Mouse (Mus musculus): Measurements from ENCODE around the gene Abi1.
"Not testable (repeated sequence)": the region's sequence is repeated elsewhere in the genome, so short reads cannot be mapped to it uniquely, and the experiment has no call there.

Gene Abi1

GRCm38 (mm10) chr2:22962242-22962641 is 77.8 kb downstream of the Abi1 start:
- no peak for DNase-seq (ENCODE audit: low read depth, low spot score)

GRCm38 (mm10) chr2:22961681-22962080 is 78.4 kb downstream of the Abi1 start:
- DNase-seq (ENCODE audit: low read depth, low spot score) = peak; percentile 16

- DNase-seq (ENCODE audit: low read depth, low spot score) = peak; percentile 68
These were observed 82.6 kb downstream of the Abi1 start for GRCm38 (mm10) chr2:22957415-22957814.

- no peak for DNase-seq (ENCODE audit: low read depth, low spot score)
These were observed 84.1 kb downstream of the Abi1 start for GRCm38 (mm10) chr2:22955914-22956313.

GRCm38 (mm10) chr2:22954278-22954677 is 85.8 kb downstream of the Abi1 start:
- no peak for DNase-seq (ENCODE audit: low read depth, low spot score)

DNA sequence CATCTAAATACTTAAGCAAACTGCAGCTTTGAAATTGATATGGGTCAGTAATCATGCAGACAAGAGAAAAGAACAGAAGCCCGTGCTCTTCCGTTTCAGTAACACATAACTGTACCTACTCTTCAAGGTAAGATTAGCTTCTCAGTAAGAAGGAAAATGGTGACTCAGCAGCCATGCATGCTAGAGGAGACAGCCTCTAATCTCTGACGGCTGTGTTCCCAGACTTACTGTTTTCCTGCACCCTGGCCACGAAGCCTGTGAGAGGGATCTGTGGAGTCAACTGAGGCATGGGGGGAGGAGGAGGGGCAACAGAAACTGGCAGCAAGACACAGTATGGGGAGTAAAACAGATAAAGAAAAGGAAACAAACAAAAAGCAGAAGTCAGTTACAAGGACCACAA is 90.1 kb downstream of the Abi1 start:
- no peak for DNase-seq (ENCODE audit: low read depth, low spot score)

DNA sequence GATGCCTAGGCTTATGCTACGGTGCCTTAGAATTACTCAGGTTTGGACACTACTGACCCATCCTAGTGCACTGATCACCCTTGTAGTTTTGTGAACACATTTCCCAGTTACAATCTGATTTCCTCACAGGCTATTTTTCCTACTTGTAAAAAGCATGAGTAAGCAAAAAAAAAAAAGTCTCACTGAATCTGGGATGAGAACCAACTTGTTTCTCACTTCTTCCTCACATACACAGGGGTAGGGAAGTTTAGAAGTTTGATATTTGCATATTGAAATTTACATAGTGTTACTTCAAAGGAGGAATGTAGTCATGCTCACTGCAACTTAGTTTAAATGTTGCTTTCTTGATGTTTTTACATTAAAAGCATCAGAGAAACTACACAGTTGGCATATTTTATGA is 106.5 kb downstream of the Abi1 start:
- no peak for DNase-seq (ENCODE audit: low read depth, low spot score)

DNA sequence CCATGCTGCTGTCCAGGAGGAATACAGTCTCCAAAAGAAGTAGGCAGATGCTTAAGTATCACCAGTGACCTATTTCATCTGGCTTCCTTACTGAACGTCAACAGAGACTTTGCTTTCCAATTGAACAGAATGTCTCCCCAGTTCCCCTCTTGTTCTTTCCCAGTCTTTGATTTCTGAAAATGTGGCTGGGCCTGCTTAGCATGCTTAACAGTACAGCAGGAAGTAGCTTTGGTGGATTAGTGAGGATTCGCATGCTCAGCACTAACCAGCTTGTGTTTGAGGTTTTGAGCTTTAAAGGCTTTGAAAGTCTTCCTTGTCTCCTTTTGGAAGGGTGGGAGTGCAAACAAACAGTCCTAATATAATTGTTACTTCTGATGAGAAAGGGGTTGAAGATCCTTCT is 111.8 kb downstream of the Abi1 start:
- no peak for DNase-seq (ENCODE audit: low read depth, low spot score)

GRCm38 (mm10) chr2:22925911-22926310 is 114.1 kb downstream of the Abi1 start:
- DNase-seq (ENCODE audit: low read depth, low spot score) = not testable (repeated sequence)

DNA sequence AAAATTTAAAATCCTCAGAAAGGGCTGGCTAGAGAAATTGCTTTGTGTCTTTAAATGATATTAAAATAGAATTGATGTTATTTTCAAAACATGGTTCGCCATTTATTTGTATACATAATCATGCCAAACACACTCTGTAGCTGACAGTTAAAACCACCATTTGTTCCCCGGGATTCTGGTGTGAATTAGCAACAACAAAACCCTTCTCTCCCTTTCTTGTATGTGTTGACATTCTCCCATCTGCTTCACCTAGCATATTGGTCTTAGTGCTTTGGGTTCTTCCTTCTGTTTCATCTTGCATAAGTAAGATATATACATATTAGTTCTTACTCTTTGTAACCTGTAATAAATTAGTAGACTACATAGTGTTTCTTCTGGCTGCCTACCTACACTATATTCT is 121.4 kb downstream of the Abi1 start:
- no peak for DNase-seq (ENCODE audit: low read depth, low spot score)

DNA sequence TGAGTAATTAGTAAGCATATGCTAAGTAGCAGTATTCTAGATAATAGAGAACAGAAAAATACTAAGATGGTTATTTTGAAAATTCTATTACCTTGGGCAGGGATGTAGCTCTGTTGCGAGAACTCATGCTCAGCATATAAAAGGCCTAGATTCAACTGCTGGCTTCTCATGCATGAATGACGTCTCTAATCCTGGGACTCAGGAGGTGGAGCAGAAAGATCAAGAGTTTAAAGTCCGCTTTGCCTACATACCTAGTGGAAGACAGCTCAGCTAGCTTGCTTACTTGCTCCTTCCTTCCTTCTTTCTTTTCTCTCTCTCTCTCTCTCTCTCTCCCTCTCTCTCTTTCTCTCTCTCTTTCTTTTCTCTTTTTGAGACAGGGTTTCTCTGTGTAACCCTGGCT is 125.6 kb downstream of the Abi1 start:
- no peak for DNase-seq (ENCODE audit: low read depth, low spot score)

- no peak for DNase-seq (ENCODE audit: low read depth, low spot score)
These were observed 136.1 kb downstream of the Abi1 start for GRCm38 (mm10) chr2:22903947-22904346.

DNA sequence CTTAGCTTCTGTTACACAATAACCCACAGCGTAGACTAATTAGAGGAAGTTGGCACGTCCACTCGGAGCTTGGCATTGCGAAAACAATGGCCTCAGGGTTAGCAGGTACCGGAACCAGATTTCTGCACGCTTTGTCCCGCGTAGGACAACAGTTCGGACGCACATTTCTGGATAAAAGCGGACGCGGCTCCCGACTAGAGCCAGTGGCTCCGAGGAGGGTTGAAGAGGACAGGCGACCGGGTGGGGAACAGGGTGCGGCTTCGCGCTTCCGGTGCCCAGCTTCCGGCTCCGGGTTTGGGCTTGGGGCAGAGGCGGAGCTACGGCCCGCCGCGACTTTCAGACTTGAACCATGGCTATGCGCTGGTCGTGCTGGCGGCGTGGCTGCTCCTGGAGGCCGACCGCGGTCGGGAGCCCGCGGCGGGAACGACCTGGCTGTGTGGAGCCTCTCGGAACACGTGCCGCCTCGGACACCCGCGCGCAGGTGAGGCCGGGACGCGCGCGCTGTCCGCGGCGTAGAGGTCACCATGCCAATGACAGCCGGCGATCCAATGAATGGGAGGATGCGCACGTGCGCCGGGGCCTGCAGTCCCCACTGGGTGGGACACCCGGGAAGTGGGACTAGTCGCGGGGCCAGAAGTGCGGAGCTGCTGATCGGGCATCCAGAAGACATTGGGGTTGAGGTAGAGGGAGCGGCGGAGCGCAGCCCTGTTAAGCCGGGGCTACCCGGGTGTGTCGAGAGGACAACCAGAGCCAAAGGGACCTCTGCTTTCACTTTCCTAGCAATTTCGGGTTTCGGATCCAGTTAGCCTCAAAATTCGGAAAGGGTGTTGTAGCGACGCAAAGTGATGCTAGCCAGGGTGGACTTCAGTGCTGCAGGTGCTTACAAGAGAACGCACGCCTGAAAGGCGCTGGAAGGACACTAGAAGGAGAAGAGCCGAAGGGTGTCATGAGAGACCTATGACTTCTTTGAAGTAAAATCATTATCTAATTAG is 144.5 kb downstream of the Abi1 start, which contains the start of gene Pdss1:
Pdss1 (plus strand) TSS at position 241 of the 992 bp plus-strand sequence.
- DNase-seq (ENCODE audit: low read depth, low spot score) = peak; percentile 98

GRCm38 (mm10) chr2:22894932-22895281 is 145.1 kb downstream of the Abi1 start:
- no peak for DNase-seq (ENCODE audit: low read depth, low spot score)
